Mouse (Mus musculus): ENCODE data around the gene Rbms3.

GRCm38 (mm10) chr9:117373164-117373741, 256.5 kb downstream of the Rbms3 start:
- no peak for TF ChIP-seq CTCF (IDR thresholded peaks at IDR 0.05; ENCODE audit: low read depth, low read length)
- no peak for TF ChIP-seq POLR2A (IDR thresholded peaks at IDR 0.05; ENCODE audit: extremely low read depth, insufficient read depth, low read length)

Data from liver, adult 2 months (tissue).